Mouse (Mus musculus) erythroblast, adult 5-6 weeks (primary cell): Measurements from ENCODE around the gene Ap2s1. TPM values are rescaled to one million over a fixed set of nuclear protein-coding genes. Genes with fewer than 3 reads are reported as not detected.
A peak's percentile ranks its signal among the peaks of the same experiment; 100 is the strongest.

Experiments
- ATAC-seq: replicated peaks from 2 replicates; pipeline ENCODE4 v1.8.0; 2016; ENCODE audit warnings: moderate number of reproducible peaks, mild to moderate bottlenecking, moderate TSS enrichment, inconsistent platforms; ENCODE audit not compliant: poor library complexity, low FRiP score, severe bottlenecking
- total RNA-seq, 2 experiments: library from RNA; stranded (forward) in 1 of 2; stranded (reverse) in 1 of 2; fragments of 150-400 nt in 1 of 2; fragments of 200-764, 138-1000 nt in 1 of 2; gene quantifications; 2 replicates each; pipeline versions ENCODE4 v1.2.3 to v1.2.4; 2015 to 2017; ENCODE audit warnings: low replicate concordance in 2 of 2

The Ap2s1 gene
- total RNA-seq, 2 experiments from 2014 or later = 25.9 to 46.5 TPM

GRCm38 (mm10) chr7:16746093-16746492 is 7.9 kb downstream of the Ap2s1 start:
- peak; percentile 70 for ATAC-seq

GRCm38 (mm10) chr7:16747656-16748055 is 9.4 kb downstream of the Ap2s1 start:
- no peak for ATAC-seq

- no peak for ATAC-seq
Observed at GRCm38 (mm10) chr7:16752016-16752415, 13.8 kb downstream of the Ap2s1 start.

- ATAC-seq = no peak
Observed at GRCm38 (mm10) chr7:16755362-16756017, 17.3 kb downstream of the Ap2s1 start.

GRCm38 (mm10) chr7:16758872-16759574 is 20.8 kb downstream of the Ap2s1 start:
- ATAC-seq = no peak

GRCm38 (mm10) chr7:16760292-16760691 is 22.1 kb downstream of the Ap2s1 start:
- no peak for ATAC-seq

GRCm38 (mm10) chr7:16761005-16761481 is 22.8 kb downstream of the Ap2s1 start:
- no peak for ATAC-seq

GRCm38 (mm10) chr7:16761630-16762029 is 23.4 kb downstream of the Ap2s1 start:
- ATAC-seq = no peak

GRCm38 (mm10) chr7:16763463-16764218 is 25.4 kb downstream of the Ap2s1 start:
- no peak for ATAC-seq

- no peak for ATAC-seq
Observed at GRCm38 (mm10) chr7:16766443-16766842, 28.2 kb downstream of the Ap2s1 start.

GRCm38 (mm10) chr7:16775888-16776287 is 37.7 kb downstream of the Ap2s1 start:
- no peak for ATAC-seq

GRCm38 (mm10) chr7:16780076-16780475 is 41.9 kb downstream of the Ap2s1 start:
- ATAC-seq = no peak

- ATAC-seq = peak; percentile 76
Observed at GRCm38 (mm10) chr7:16780825-16781554, 42.8 kb downstream of the Ap2s1 start, which contains the start of gene Slc1a5. Slc1a5 (plus strand) TSS chr7:16781340.

- ATAC-seq = no peak
Observed at GRCm38 (mm10) chr7:16781555-16781815, 43.3 kb downstream of the Ap2s1 start.

GRCm38 (mm10) chr7:16781816-16782554 is 43.8 kb downstream of the Ap2s1 start:
- no peak for ATAC-seq

GRCm38 (mm10) chr7:16782555-16783125 is 44.4 kb downstream of the Ap2s1 start:
- ATAC-seq = 0 out of 2 replicates have a peak, but pooled peaks have one; percentile 3

GRCm38 (mm10) chr7:16783224-16783688 is 45.0 kb downstream of the Ap2s1 start:
- ATAC-seq = peak; percentile 80

- peak; percentile 37 for ATAC-seq
Observed at GRCm38 (mm10) chr7:16783758-16784415, 45.7 kb downstream of the Ap2s1 start.
